Mouse (Mus musculus): Measurements from ENCODE around the gene Stt3b.

DNA sequence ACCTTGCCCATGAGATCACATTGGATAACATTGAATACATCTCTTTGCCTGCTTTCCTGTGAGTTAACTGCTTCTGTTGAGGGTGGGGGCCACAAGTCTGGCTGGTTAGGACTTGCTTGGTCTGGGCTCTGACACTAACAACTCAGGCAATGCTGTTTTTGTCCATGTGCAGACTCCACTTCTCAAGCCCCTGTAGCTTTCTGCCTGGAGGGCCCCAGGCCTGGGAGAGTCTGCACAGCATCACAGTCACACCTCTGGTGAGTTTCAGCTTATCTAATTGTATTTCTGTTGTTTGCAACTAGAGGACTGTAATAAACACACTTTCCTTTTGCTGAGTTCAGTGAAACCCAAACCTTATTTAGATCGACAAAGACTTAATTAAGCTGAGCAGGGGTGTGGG, 38.9 kb upstream of the Stt3b start:
- no peak for TF ChIP-seq MYOD1 (IDR thresholded peaks at IDR 0.05; ENCODE audit: control insufficient read depth in 1 of 3, insufficient read length in 2 of 3, low read depth in 2 of 3)
- no peak for TF ChIP-seq POLR2A (IDR thresholded peaks at IDR 0.05; ENCODE audit: insufficient read length, low read depth)
- no peak for TF ChIP-seq POLR2AphosphoS2 (IDR thresholded peaks at IDR 0.05; ENCODE audit: insufficient read length, low read depth)
- TF ChIP-seq CEBPB (IDR thresholded peaks at IDR 0.05; ENCODE audit: insufficient read depth, poor library complexity, severe bottlenecking), result no peak
- TF ChIP-seq MAX (IDR thresholded peaks at IDR 0.05; ENCODE audit: low read depth), result no peak
- no peak for TF ChIP-seq TCF12 (IDR thresholded peaks at IDR 0.05; ENCODE audit: insufficient read depth, poor library complexity, severe bottlenecking)
- no peak for TF ChIP-seq MYOG (IDR thresholded peaks at IDR 0.05; ENCODE audit: control insufficient read depth in 1 of 3, insufficient read depth in 1 of 3, insufficient read length in 2 of 3, low read depth in 2 of 3)
- TF ChIP-seq E2F4 (IDR thresholded peaks at IDR 0.05; ENCODE audit: insufficient read depth), result no peak
- no peak for TF ChIP-seq SRF (IDR thresholded peaks at IDR 0.05; ENCODE audit: control insufficient read depth, insufficient read length, low read depth)
- no peak for TF ChIP-seq USF1 (IDR thresholded peaks at IDR 0.05; ENCODE audit: low read depth)

Measured in myocyte (in vitro differentiated cells).